Mouse (Mus musculus) embryonic facial prominence, embryonic 15.5 days (tissue): ENCODE data around the gene Arfrp1. TPM values are rescaled to one million over a fixed set of nuclear protein-coding genes. Genes with fewer than 3 reads are reported as not detected.

ENCODE experiments used
- ATAC-seq: fragments of 200-750 bp; cut with Nextera tagmentation; 2 replicates; pipeline ENCODE4 v1.8.0; 2017; ENCODE audit warnings: low read depth, moderate TSS enrichment; ENCODE audit not compliant: insufficient number of reproducible peaks, low FRiP score, low TSS enrichment
- H3K27ac ChIP-seq: fragments of 300-500 bp; sonication (generic); replicated peaks from 2 replicates; pipeline ENCODE4 v1.5.1; 2015; ENCODE audit warnings: mild to moderate bottlenecking, inconsistent platforms
- H3K27me3 ChIP-seq: fragments of 300-500 bp; sonication (generic); 2 replicates; pipeline ENCODE4 v1.6.1; 2015; ENCODE audit warnings: inconsistent platforms
- H3K36me3 ChIP-seq: fragments of 300-500 bp; sonication (generic); 2 replicates; pipeline ENCODE4 v1.6.1; 2015; ENCODE audit warnings: mild to moderate bottlenecking, inconsistent platforms
- H3K4me1 ChIP-seq: fragments of 300-500 bp; sonication (generic); 2 replicates; pipeline ENCODE4 v1.6.1; 2015; ENCODE audit warnings: inconsistent platforms
- H3K4me2 ChIP-seq: fragments of 300-500 bp; sonication (generic); replicated peaks from 2 replicates; pipeline ENCODE4 v1.6.1; 2015; ENCODE audit warnings: mild to moderate bottlenecking, inconsistent platforms
- H3K4me3 ChIP-seq: fragments of 300-500 bp; sonication (generic); replicated peaks from 2 replicates; pipeline ENCODE4 v1.5.1; 2015; ENCODE audit warnings: mild to moderate bottlenecking, inconsistent platforms
- H3K9ac ChIP-seq: fragments of 300-500 bp; sonication (generic); 2 replicates; pipeline ENCODE4 v1.6.1; 2015; ENCODE audit warnings: inconsistent platforms
- H3K9me3 ChIP-seq: fragments of 300-500 bp; sonication (generic); replicated peaks from 2 replicates; pipeline ENCODE4 v1.6.1; 2016; ENCODE audit warnings: inconsistent platforms
- WGBS: fragments of 180-500 bp; shearing (Covaris S2); methylation state at CpG from one replicate; pipeline ENCODE4 v1.1.7; 2015; 5-methylcytosine and 5-hydroxymethylcytosine counted together
- polyA plus RNA-seq: library from polyadenylated mRNA; unstranded; fragments of >200 nt; fragmentation: Nextera tagmentation; extraction: Ambion mirVana; gene quantifications from 2 replicates; pipeline ENCODE4 v1.2.1, GENCODE M21; 2015

Arfrp1 gene
- polyA plus RNA-seq, 1 experiment from 2014 or later, result 65.3 TPM

DNA sequence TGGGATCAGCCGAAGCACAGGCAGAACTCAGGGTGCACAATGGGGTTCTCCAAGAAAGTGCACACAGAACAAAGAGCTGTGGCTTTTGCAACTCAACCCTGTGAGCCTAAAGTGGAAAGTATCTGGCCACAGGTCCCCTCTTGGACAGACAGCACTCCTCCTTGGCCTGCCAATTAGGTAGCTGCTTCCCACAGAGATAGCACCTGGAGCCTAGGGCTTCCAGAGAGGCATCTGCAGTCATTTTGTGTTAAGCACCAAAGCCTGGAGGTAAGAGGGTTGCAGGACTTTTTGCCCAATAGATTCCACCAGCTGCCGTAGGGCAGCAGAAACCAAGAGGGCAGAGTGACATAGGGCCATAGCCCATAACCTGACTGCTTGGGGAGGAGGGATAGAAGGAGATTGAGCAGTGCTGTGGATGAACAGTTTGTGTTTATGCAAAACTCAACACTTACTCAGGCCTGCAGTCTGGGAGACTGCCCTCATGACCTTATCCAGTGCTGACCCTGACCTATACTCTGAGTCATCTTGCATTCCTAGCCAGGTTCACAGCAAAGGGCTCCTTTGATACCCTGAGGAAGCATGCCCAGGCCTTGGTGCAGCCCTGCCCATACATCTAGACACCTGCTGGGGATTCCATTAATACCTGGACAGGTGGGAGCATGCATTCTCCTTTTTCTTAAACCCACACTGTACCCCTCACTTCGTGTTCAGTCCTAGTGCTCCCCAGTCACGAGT is 25.1 kb upstream of the Arfrp1 start:
- Histone ChIP-seq H3K9ac (no peak overlapping the region), H3K27ac (no peak overlapping the region), H3K4me2 (no peak overlapping the region), H3K36me3 (peaks cover 9% of the 10 kb centered on the region; the same call in 1 of the 2 replicates), H3K9me3 (no peaks in the 10 kb centered on the region), H3K4me3 (no peak overlapping the region), H3K27me3 (no peaks in the 10 kb centered on the region), H3K4me1 (no peaks in the 10 kb centered on the region)
- WGBS, result 60% methylated on average over 4 of the region's 4 CpGs
- ATAC-seq, result no peak

GRCm38 (mm10) chr2:181386663-181387210 is 21.5 kb upstream of the Arfrp1 start:
- 80% methylated on average over 3 of the region's 4 CpGs for WGBS
- Histone ChIP-seq H3K4me2 (no peak overlapping the region), H3K36me3 (peaks cover 34% of the 10 kb centered on the region), H3K27me3 (no peaks in the 10 kb centered on the region), H3K9me3 (no peaks in the 10 kb centered on the region), H3K4me1 (no peaks in the 10 kb centered on the region), H3K4me3 (no peak overlapping the region), H3K9ac (no peak overlapping the region), H3K27ac (no peak overlapping the region)
- no peak for ATAC-seq

- H3K9me3 ChIP-seq, result no peaks in the 10 kb centered on the region
Observed at GRCm38 (mm10) chr2:181385885-181386284, 20.7 kb upstream of the Arfrp1 start.

DNA sequence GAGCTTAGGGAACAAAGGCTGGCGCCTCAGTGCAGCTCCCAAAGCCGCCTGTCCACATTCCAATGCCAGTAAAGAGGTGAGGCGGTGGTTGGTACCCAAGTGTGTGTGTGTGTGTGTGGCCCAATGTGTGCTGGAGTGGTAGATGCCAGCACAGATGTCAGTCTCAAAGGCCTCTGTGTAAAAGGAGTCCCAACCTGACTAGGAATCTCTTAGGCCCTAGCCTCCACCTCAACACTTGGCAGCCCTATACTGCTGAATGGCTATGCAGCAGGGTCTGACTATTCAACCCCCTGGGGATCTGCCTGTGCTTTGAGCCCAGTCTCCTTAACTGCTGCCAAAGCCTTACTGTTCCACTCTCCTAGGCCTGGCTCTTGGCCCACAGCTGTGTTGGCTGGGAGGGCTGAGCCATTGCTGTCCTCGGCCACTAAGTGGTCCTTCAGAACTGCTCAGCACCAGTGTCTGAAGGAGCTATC is 19.8 kb upstream of the Arfrp1 start:
- ATAC-seq, result 0 out of 2 replicates have a peak, but pooled peaks have one; percentile 11
- H3K4me2 ChIP-seq, result no peak overlapping the region
- no peaks in the 10 kb centered on the region for H3K4me1 ChIP-seq
- no peaks in the 10 kb centered on the region for H3K27me3 ChIP-seq
- WGBS, result 62% methylated on average over 4 of the region's 4 CpGs
- H3K9ac ChIP-seq, result no peak overlapping the region
- peaks cover 52% of the 10 kb centered on the region for H3K36me3 ChIP-seq
- no peak overlapping the region for H3K4me3 ChIP-seq
- H3K9me3 ChIP-seq, result no peaks in the 10 kb centered on the region
- no peak overlapping the region for H3K27ac ChIP-seq

More at GRCm38 (mm10) chr2:181385885-181386284, 20.7 kb upstream of the Arfrp1 start:
- peaks cover 42% of the 10 kb centered on the region for H3K36me3 ChIP-seq
- H3K4me2 ChIP-seq, result no peak overlapping the region
- 60% methylated on average over 3 of the region's 3 CpGs for WGBS
- H3K9ac ChIP-seq, result no peak overlapping the region
- H3K27me3 ChIP-seq, result no peaks in the 10 kb centered on the region
- ATAC-seq, result no peak
- H3K4me3 ChIP-seq, result no peak overlapping the region
- no peaks in the 10 kb centered on the region for H3K4me1 ChIP-seq
- H3K27ac ChIP-seq, result no peak overlapping the region

- H3K27ac ChIP-seq, result no peak overlapping the region
- no peak overlapping the region for H3K4me3 ChIP-seq
- H3K4me2 ChIP-seq, result no peak overlapping the region
- peaks cover 56% of the 10 kb centered on the region for H3K36me3 ChIP-seq
- ATAC-seq, result no peak
- 77% methylated on average over 7 of the region's 7 CpGs for WGBS
- no peaks in the 10 kb centered on the region for H3K27me3 ChIP-seq
- no peaks in the 10 kb centered on the region for H3K4me1 ChIP-seq
- H3K9ac ChIP-seq, result no peak overlapping the region
- H3K9me3 ChIP-seq, result no peaks in the 10 kb centered on the region
Observed at GRCm38 (mm10) chr2:181384463-181384862, 19.3 kb upstream of the Arfrp1 start.

DNA sequence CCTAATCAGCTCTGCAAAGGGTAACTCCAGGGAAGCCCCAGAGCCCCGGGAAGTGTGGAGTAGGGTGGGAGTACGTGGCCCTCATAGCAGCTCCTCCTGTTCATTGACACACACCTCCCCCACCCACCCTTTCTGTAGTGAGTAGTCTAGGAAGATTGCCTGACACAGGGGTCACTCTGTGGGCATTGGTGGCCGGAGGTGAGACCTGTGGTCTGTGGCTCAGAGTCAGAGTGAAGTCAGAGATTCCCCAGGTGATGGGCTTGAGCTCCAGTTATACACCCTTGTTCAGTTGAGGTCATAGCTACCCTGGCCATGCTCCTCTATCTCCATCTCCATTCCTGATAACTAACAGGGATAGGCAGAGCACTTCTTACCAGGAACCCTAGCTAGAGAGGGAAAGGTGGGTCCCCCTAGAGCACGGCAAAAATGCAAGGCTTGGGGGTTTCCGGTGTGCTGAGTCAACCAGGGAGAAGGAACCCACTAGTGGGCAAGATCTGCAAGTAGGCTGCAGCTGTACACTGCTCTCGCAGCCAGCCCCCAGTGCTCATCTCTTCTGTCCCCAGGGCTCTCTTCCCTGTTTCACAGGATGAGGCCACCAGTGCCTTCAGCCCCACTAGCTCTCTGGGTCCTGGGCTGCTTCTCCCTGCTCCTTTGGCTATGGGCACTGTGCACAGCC is 16.6 kb upstream of the Arfrp1 start:
- no peak for ATAC-seq
- Histone ChIP-seq H3K4me2 (no peak overlapping the region), H3K4me3 (no peak overlapping the region), H3K27ac (no peak overlapping the region), H3K9me3 (no peaks in the 10 kb centered on the region), H3K4me1 (no peaks in the 10 kb centered on the region), H3K9ac (no peak overlapping the region), H3K36me3 (peaks cover 64% of the 10 kb centered on the region), H3K27me3 (no peaks in the 10 kb centered on the region)
- 87% methylated on average over 6 of the region's 6 CpGs for WGBS

DNA sequence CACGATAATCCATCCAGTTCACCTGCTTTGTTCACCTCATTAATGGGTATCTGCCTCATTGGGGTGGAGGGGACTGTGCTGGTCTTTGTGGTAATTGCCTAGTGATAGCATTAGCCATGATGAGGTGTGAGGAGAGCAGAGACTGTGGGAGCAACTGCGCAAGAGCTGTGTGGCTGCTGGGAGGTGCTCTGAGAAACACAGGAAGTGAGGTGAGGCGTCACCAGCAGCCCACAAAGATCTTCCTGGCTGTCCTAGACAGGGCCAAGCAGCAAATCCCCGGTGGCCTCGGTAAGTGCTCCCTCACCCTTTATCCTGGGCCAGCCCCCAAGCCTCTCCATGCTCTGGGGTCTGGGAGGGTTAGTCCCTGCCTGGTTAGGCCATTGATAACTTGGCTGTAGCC is 15.9 kb upstream of the Arfrp1 start:
- Histone ChIP-seq H3K9me3 (no peaks in the 10 kb centered on the region), H3K4me1 (no peaks in the 10 kb centered on the region), H3K4me3 (no peak overlapping the region), H3K27me3 (no peaks in the 10 kb centered on the region), H3K4me2 (no peak overlapping the region), H3K27ac (no peak overlapping the region), H3K9ac (no peak overlapping the region), H3K36me3 (peaks cover 59% of the 10 kb centered on the region)
- WGBS, result 89% methylated on average over 5 of the region's 5 CpGs
- no peak for ATAC-seq

DNA sequence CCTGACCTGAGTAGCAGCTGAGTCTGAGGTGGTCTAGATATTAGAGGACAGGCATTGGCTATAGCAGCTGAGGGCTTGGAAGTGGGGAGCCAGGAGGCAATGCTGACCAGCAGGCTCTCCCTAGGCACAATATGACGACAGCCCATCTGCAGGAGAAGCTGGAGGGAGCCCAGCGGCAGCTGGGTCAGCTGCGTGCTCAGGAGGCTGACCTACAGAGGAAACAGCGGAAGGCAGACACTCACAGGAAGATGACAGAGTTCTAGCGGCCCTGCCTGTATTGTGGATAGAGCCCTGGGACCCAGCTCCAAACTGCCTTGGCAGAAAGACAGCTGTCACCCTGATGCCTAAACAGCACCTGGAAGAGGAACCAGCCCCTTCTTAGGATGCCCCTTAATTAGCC is 15.0 kb upstream of the Arfrp1 start:
- no peak overlapping the region for H3K4me3 ChIP-seq

DNA sequence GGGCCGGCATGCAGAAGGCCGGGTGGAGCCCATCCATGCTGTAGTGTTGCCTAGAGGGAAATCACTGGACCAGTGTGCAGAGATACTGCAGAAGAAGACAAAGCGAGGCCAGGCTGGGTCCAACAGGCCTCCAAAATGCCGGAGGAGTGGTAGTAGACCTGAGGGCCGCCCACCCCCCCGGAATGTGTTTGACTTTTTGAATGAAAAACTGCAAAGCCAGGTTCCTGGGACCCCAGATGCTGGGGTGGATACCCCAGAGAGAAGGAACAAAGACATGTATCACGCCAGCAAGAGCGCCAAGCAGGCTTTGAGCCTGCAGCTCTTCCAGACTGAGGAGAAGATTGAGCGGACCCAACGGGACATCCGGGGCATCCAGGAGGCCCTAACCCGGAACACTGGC is 14.6 kb upstream of the Arfrp1 start, which contains the start of gene Lime1:
Gene Lime1, plus strand, starts transcription at position 301 of the 400 bp plus-strand sequence.
- H3K9ac ChIP-seq, result no peak within 1 kb of the TSS
- peaks cover 59% of the 10 kb centered on the region for H3K36me3 ChIP-seq
- no peaks in the 10 kb centered on the region for H3K4me1 ChIP-seq
- no peak within 1 kb of the TSS for H3K4me3 ChIP-seq
- H3K4me2 ChIP-seq, result no peak within 1 kb of the TSS
- ATAC-seq, result no peak
- no peak within 1 kb of the TSS for H3K27ac ChIP-seq
- 94% methylated on average over 12 of the region's 12 CpGs for WGBS
- H3K27me3 ChIP-seq, result no peaks in the 10 kb centered on the region
- H3K9me3 ChIP-seq, result no peaks in the 10 kb centered on the region

More for the DNA sequence above, 15.0 kb upstream of the Arfrp1 start:
- peaks cover 59% of the 10 kb centered on the region for H3K36me3 ChIP-seq
- WGBS, result 76% methylated on average over 5 of the region's 5 CpGs
- H3K4me2 ChIP-seq, result no peak overlapping the region
- no peak overlapping the region for H3K27ac ChIP-seq
- no peaks in the 10 kb centered on the region for H3K4me1 ChIP-seq
- no peak overlapping the region for H3K9ac ChIP-seq
- no peaks in the 10 kb centered on the region for H3K9me3 ChIP-seq
- no peak for ATAC-seq
- H3K27me3 ChIP-seq, result no peaks in the 10 kb centered on the region

GRCm38 (mm10) chr2:181378701-181379100 is 13.5 kb upstream of the Arfrp1 start:
- 88% methylated on average over 5 of the region's 5 CpGs for WGBS

DNA sequence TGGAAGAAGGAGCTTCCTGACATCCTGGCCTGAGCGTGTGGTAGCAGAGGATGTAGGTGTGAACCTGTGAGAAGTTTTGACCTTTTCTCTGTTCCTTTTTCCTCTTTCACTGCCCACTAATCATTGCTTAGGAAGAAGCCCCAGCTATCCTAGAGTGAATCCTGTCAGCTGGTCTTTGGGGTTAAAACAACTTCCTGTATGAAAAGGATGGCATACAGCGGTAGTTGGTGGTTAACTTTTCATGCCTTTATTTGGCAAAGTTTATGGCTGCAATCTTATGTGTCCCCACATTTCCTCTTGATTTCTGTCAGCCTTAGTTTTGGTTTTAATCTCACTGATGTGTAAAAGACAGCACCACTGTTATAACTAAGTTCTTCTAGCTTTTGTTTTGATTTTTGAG is 12.0 kb upstream of the Arfrp1 start:
- Histone ChIP-seq H3K27ac (no peak overlapping the region), H3K4me3 (no peak overlapping the region), H3K4me2 (no peak overlapping the region), H3K9me3 (no peaks in the 10 kb centered on the region), H3K27me3 (no peaks in the 10 kb centered on the region), H3K9ac (no peak overlapping the region), H3K36me3 (peaks cover 39% of the 10 kb centered on the region), H3K4me1 (no peaks in the 10 kb centered on the region)
- 71% methylated on average over 2 of the region's 2 CpGs for WGBS
- no peak for ATAC-seq

More at GRCm38 (mm10) chr2:181378701-181379100, 13.5 kb upstream of the Arfrp1 start:
- ATAC-seq, result no peak
- Histone ChIP-seq H3K36me3 (peaks cover 54% of the 10 kb centered on the region), H3K4me2 (no peak overlapping the region), H3K4me3 (no peak overlapping the region), H3K9me3 (no peaks in the 10 kb centered on the region), H3K4me1 (no peaks in the 10 kb centered on the region), H3K9ac (no peak overlapping the region), H3K27ac (no peak overlapping the region), H3K27me3 (no peaks in the 10 kb centered on the region)
